Comparison of ENCODE assay signal across 8 mouse cellular contexts in genomic region chr4:56865003-56865511, GRCm38 (mm10). TPM values are rescaled to one million over a fixed set of nuclear protein-coding genes. Genes with fewer than 3 reads are reported as not detected.
DNase-seq lines count a peak whose midpoint lies in the region; ATAC-seq and TF ChIP-seq lines count a peak whose summit lies in the region.

Ctnnal1 (minus strand) TSS chr4:56865188.

- no peaks in the 10 kb centered on the region for H3K27me3 ChIP-seq in heart, embryonic 11.5 days (ENCODE audit: control insufficient read depth, insufficient read depth, low read length)
- H3K27me3 ChIP-seq in kidney, embryonic 15.5 days, result no peaks in the 10 kb centered on the region
- no peaks in the 10 kb centered on the region for H3K27me3 ChIP-seq in limb, embryonic 15.5 days
- no peaks in the 10 kb centered on the region for H3K27me3 ChIP-seq in midbrain, postnatal 0 days (ENCODE audit: insufficient read depth, low read length)

- peaks cover 12% of the 10 kb centered on the region; the same call in 1 of the 2 replicates for H3K4me1 ChIP-seq in heart, embryonic 11.5 days (ENCODE audit: control insufficient read depth, insufficient read depth, low read length)
- peaks cover 44% of the 10 kb centered on the region for H3K4me1 ChIP-seq in kidney, embryonic 15.5 days
- peaks cover 17% of the 10 kb centered on the region for H3K4me1 ChIP-seq in limb, embryonic 15.5 days
- H3K4me1 ChIP-seq in midbrain, postnatal 0 days (ENCODE audit: insufficient read depth, low read length), result peaks cover 10% of the 10 kb centered on the region; the same call in 1 of the 2 replicates

- H3K27ac ChIP-seq in heart, embryonic 11.5 days (ENCODE audit: low read depth, low read length), result peak within 1 kb of the TSS; percentile 75
- peak within 1 kb of the TSS; percentile 93 for H3K27ac ChIP-seq in kidney, embryonic 15.5 days
- peak within 1 kb of the TSS; percentile 89 for H3K27ac ChIP-seq in limb, embryonic 15.5 days
- peak within 1 kb of the TSS; percentile 84 for H3K27ac ChIP-seq in midbrain, postnatal 0 days (ENCODE audit: low read depth, low read length)

- peak within 1 kb of the TSS; percentile 63 for H3K4me3 ChIP-seq in heart, embryonic 11.5 days (ENCODE audit: low read depth, low read length)
- H3K4me3 ChIP-seq in kidney, embryonic 15.5 days (replicated peaks), result peak within 1 kb of the TSS; percentile 87
- peak within 1 kb of the TSS; percentile 76 for H3K4me3 ChIP-seq in limb, embryonic 15.5 days
- peak within 1 kb of the TSS; percentile 85 for H3K4me3 ChIP-seq in midbrain, postnatal 0 days (ENCODE audit: low read depth, low read length)

- DNase-seq in CD4-positive helper T cell, adult 2 months (ENCODE audit: low read depth, low spot score), result peak; percentile 82
- peak; percentile 91 for DNase-seq in brain, embryonic 14.5 days (ENCODE audit: low read depth)
- DNase-seq in midbrain, postnatal 0 days (ENCODE audit: low spot score), result peak; percentile 83
- DNase-seq in spleen, postnatal 14 days (ENCODE audit: low spot score in 2 of 2), result peak; percentile 67

- peak; percentile 73 for ATAC-seq in erythroblast, adult 5-6 weeks (replicated peaks; ENCODE audit: low FRiP score, poor library complexity, severe bottlenecking)
- peak; percentile 95 for ATAC-seq in heart, embryonic 11.5 days (replicated peaks; ENCODE audit: insufficient number of reproducible peaks, low FRiP score, low TSS enrichment)
- ATAC-seq in kidney, embryonic 15.5 days (replicated peaks; ENCODE audit: low FRiP score), result peak; percentile 97
- peak; percentile 94 for ATAC-seq in limb, embryonic 15.5 days (ENCODE audit: insufficient number of reproducible peaks, low FRiP score, low TSS enrichment, low read depth)
- peak; percentile 90 for ATAC-seq in midbrain, postnatal 0 days (ENCODE audit: low FRiP score)

- WGBS in heart, embryonic 11.5 days (ENCODE audit: insufficient replicate concordance), result under 1% methylated on average over 45 of the region's 45 CpGs
- under 1% methylated on average over 43 of the region's 45 CpGs for WGBS in kidney, embryonic 15.5 days
- WGBS in limb, embryonic 15.5 days, result under 1% methylated on average over 45 of the region's 45 CpGs
- 0% methylated on average over 41 of the region's 45 CpGs for WGBS in midbrain, postnatal 0 days

- no peaks in the 10 kb centered on the region for H3K9me3 ChIP-seq in heart, embryonic 11.5 days (replicated peaks; ENCODE audit: control insufficient read depth, low read length)
- no peaks in the 10 kb centered on the region for H3K9me3 ChIP-seq in kidney, embryonic 15.5 days (replicated peaks)
- H3K9me3 ChIP-seq in limb, embryonic 15.5 days, result no peaks in the 10 kb centered on the region
- H3K9me3 ChIP-seq in midbrain, postnatal 0 days (ENCODE audit: low read length), result no peaks in the 10 kb centered on the region

- peak; percentile 76 for TF ChIP-seq POLR2A in brain, embryonic 14.5 days (IDR thresholded peaks at IDR 0.05; ENCODE audit: borderline replicate concordance, extremely low read depth, insufficient read depth, insufficient read length, poor library complexity, severe bottlenecking)

- peak within 1 kb of the TSS; percentile 85 for H3K4me2 ChIP-seq in heart, embryonic 11.5 days
- H3K4me2 ChIP-seq in kidney, embryonic 15.5 days, result peak within 1 kb of the TSS; percentile 93
- peak within 1 kb of the TSS; percentile 92 for H3K4me2 ChIP-seq in limb, embryonic 15.5 days
- H3K4me2 ChIP-seq in midbrain, postnatal 0 days (ENCODE audit: low read depth, low read length, poor library complexity, severe bottlenecking), result peak within 1 kb of the TSS; percentile 83

- H3K9ac ChIP-seq in heart, embryonic 11.5 days (ENCODE audit: low read depth, low read length), result peak within 1 kb of the TSS; percentile 79
- peak within 1 kb of the TSS; percentile 75 for H3K9ac ChIP-seq in kidney, embryonic 15.5 days
- peak within 1 kb of the TSS; percentile 70 for H3K9ac ChIP-seq in limb, embryonic 15.5 days
- peak within 1 kb of the TSS; percentile 91 for H3K9ac ChIP-seq in midbrain, postnatal 0 days (replicated peaks; ENCODE audit: low read length, poor library complexity, severe bottlenecking)

- no peaks in the 10 kb centered on the region for H3K36me3 ChIP-seq in heart, embryonic 11.5 days (ENCODE audit: control insufficient read depth, insufficient read depth, low read length)
- no peaks in the 10 kb centered on the region for H3K36me3 ChIP-seq in kidney, embryonic 15.5 days
- no peaks in the 10 kb centered on the region for H3K36me3 ChIP-seq in limb, embryonic 15.5 days
- H3K36me3 ChIP-seq in midbrain, postnatal 0 days (ENCODE audit: insufficient read depth, low read length), result no peaks in the 10 kb centered on the region

- TF ChIP-seq CTCF in brain, embryonic 14.5 days (IDR thresholded peaks at IDR 0.05; ENCODE audit: borderline replicate concordance, extremely low read depth, insufficient read depth, insufficient read length), result no peak
- no peak for TF ChIP-seq CTCF in midbrain, postnatal 0 days (IDR thresholded peaks at IDR 0.05)

RNA-seq across cellular contexts. Expression of gene Ctnnal1, which starts in this region (rescaled TPM):
- 17.7 and 22.2 TPM in 2 replicates for polyA plus RNA-seq in brain, embryonic 14.5 days (2012; rRNA removed)
- not detected in 2 replicates for total RNA-seq in erythroblast, adult 5-6 weeks (2015; ENCODE audit: low replicate concordance)
- total RNA-seq in erythroblast, adult 5-6 weeks (2017; ENCODE audit: low replicate concordance), result 0.84 and 3.6 TPM in 2 replicates
- 16.5 and 19.1 TPM in 2 replicates for polyA plus RNA-seq in heart, embryonic 11.5 days (2014; fragmentation: Nextera tagmentation; extraction: Ambion mirVana)
- polyA plus RNA-seq in kidney, embryonic 15.5 days (2015; fragmentation: Nextera tagmentation; extraction: Ambion mirVana), result 39.5 and 41.9 TPM in 2 replicates
- polyA plus RNA-seq in limb, embryonic 15.5 days (2015; fragmentation: Nextera tagmentation; extraction: Ambion mirVana), result 24.9 and 26.7 TPM in 2 replicates
- 8.1 and 19.7 TPM in 2 replicates for total RNA-seq in midbrain, postnatal 0 days (2014; rRNA removed)
- 8.0 and 13.0 TPM in 2 replicates for polyA plus RNA-seq in midbrain, postnatal 0 days (2015; fragmentation: Nextera tagmentation; extraction: Ambion mirVana)

Comparison
In these comparisons a context has a peak if more than half of its experiments do, and no peak if none do; other contexts are left out.
1. Peak in every context shown above with its lines: DNase-seq, ATAC-seq, H3K4me3 ChIP-seq and H3K27ac ChIP-seq.